Mouse (Mus musculus) adrenal gland, postnatal 10 days (tissue): Measurements from ENCODE around the gene Srrt. TPM values are rescaled to one million over a fixed set of nuclear protein-coding genes. Genes with fewer than 3 reads are reported as not detected.

ENCODE experiments used
- DNase-seq: peaks from one replicate; pipeline ENCODE4 v3.0.0; 2021; ENCODE audit warnings: mixed read lengths
- total RNA-seq, 2 experiments: library from RNA; stranded (reverse); gene quantifications; 2 replicates each; pipeline ENCODE4 v1.2.3; 2021

The Srrt gene
- total RNA-seq, 2 experiments from 2014 or later: 130 to 173 TPM

- peak; percentile 95 for DNase-seq
Observed at GRCm38 (mm10) chr5:137338256-137338655, 30.8 kb upstream of the Srrt start.

- no peak for DNase-seq
Observed at GRCm38 (mm10) chr5:137337190-137337589, 29.7 kb upstream of the Srrt start.

- DNase-seq: no peak
Observed at GRCm38 (mm10) chr5:137335066-137335465, 27.6 kb upstream of the Srrt start.

- DNase-seq: no peak
Observed at GRCm38 (mm10) chr5:137334317-137334716, 26.8 kb upstream of the Srrt start.

DNA sequence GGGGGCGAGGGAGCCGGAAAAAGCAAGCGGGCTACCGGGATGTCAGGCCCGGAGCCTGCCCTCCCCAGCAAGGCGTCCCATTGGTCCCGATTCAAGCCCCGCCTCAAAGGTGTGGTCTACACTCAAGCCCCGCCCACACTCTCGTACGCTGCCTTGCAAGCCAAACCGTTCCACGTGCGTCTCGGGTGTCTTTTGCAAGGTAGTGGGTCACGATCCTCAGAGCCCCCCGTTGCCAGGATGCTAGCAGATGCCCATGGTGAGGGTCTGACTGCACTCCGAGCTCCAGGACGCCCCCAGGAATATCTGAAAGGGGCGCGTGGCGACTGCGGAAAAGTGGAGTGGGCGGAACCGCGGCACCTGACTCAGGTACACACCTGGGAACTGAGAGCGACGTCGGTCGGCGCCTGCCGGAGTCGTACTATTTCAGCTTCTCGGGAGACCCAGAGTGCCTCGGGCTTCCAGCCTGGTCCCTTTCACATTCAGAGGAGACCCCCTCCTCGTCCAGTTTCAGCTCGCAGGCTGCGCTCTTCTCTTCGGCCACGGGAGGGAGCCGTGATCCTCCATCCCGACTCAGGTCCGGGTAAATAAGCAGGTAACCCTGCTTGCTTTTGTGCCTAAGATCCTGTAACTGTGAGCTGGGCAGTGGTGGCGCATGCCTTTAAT lies 26.2 kb upstream of the Srrt start, which contains the start of gene Slc12a9:
Gene Slc12a9 (minus strand): TSS at position 86 of the 663 bp plus-strand sequence.
- peak; percentile 96 for DNase-seq

GRCm38 (mm10) chr5:137332857-137333511 lies 25.5 kb upstream of the Srrt start:
- no peak for DNase-seq

- DNase-seq: no peak
Observed at GRCm38 (mm10) chr5:137330910-137331309, 23.4 kb upstream of the Srrt start.

DNA sequence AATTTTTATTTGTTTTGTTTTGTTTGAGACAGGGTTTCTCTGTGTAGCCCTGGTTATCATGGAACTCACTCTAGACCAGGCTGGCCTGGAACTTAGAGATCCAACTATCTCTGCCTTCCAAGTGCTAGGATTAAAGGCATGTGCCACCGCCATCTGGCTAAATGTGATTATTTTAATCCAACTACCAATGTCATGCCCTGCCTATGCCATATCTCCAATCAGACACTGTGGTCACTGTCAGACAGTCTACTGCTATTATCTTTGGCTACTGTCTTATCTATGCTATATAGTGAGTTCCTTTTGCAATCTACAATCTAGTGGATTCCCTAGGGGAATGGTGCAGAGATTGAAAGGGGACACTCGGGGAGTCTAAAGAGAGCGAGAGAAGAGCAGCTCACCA lies 13.5 kb upstream of the Srrt start:
- no peak for DNase-seq

DNA sequence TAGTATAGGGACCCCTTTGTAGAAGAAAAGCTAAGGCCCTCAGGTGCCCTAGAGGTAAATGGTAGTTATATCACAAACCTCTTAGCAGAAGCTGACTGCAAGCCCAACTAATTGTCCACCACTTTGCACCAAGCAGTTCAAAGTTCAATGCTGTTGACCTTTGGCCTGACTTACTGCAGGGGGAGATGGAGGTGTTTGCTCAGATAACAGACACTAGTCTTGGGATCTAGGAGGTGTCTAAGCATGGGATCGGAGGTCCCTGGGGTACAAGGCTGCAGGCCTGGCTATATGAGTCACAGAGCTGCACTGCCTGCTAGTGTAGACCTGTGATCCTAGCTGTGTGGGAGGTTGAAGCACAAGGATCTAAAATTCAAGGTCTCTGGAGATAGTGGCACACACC lies 11.1 kb upstream of the Srrt start:
- no peak for DNase-seq

- no peak for DNase-seq
Observed at GRCm38 (mm10) chr5:137317361-137317760, 9.9 kb upstream of the Srrt start.

DNA sequence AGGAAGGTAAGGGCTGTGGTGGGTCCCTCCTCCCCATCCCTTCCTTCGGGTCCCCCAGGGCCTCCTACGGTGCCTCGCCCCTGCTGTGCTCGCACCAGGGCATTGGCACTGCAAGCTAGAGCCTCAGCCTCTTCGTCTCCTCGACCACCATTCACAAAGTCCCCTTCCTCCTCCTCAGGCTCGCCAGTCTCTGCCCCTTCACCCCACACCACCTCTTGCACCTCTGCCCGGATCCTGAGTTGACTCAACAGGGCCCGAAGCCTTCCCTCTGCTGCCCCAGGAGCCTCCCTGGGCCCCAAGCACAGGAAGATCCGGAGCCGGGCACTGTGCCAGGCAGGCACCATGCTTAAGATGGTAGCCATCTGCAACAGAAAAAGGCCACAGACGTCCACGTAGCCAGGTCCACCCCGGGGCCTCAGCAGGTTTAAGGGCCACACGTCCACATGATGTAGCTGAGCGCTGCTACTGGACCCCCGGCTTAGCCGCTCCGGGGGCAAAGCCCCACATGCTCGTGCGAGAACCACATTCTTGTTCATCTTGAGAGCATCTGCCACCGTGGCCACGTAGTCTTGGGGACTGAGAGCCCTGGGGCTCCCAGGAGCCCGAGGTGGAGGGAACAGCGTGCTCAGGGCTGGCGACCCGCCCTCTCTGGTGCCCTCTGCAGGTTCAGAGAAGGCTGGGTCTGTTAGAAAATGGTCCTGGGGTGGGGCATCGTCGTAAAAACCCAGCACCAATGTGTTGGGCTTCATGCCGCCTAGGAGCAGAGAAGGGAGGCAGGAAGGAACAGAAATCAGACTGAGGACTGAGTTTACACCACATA lies 7.8 kb upstream of the Srrt start:
- peak; percentile 46 for DNase-seq

- DNase-seq: peak; percentile 93
Observed at GRCm38 (mm10) chr5:137314193-137315083, 7.0 kb upstream of the Srrt start, which contains the start of gene Trip6. Gene Trip6, minus strand, starts transcription at chr5:137314404.

DNA sequence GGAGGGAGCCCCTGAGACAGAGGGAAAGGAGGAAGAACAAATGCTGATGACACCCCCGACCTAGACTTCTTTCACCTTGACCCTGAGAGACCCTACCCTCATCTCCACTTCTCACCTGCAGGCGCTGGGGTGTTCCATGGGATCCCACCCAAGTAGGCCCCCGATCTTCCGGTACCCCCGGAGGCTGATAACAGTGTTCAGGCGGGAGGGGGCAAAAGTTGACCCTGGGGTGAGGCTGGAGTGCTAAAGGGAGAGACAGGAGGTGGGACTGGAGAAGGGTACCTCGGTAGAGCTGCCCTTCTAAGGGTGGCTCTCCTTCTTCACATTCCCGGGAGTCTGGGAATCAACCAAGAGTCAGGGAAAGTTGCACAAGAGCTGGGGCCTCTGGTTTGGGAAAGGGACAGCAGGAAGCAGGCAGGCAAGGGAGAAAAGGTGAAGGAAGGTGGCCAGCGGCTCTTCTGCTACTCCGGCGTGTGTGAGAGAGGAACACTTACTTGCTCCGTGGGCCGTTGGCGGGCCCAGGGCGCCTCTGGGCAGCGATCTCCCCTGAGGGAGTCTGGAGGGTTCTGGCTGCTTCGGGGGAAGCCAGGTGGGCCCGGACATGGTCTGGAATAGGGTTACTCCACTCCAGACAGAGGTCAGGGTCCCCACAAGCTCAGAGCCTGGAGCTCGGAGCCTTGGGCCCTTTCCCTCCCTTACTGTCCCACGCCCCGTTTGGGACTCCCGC lies 6.2 kb upstream of the Srrt start:
- DNase-seq: no peak

DNA sequence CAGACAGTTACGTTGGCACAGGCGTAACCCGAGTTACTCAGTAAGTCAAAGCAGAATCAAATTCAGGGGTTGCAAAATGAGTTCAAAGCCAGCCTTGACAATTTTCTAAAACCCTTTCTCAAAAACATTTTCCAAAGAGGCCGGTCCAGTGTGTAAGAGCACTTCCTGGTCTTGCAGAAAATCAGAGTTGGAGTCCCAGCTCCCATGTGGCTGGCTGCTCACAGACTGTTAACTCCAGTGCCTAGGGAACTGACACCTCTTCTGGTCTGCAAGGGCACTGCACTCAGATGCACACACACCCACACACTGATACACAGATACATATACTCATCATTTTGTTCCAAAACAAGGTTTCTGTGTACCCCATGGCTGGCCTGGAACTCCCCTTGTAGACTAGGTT lies 882 bp upstream of the Srrt start:
- DNase-seq: no peak

DNA sequence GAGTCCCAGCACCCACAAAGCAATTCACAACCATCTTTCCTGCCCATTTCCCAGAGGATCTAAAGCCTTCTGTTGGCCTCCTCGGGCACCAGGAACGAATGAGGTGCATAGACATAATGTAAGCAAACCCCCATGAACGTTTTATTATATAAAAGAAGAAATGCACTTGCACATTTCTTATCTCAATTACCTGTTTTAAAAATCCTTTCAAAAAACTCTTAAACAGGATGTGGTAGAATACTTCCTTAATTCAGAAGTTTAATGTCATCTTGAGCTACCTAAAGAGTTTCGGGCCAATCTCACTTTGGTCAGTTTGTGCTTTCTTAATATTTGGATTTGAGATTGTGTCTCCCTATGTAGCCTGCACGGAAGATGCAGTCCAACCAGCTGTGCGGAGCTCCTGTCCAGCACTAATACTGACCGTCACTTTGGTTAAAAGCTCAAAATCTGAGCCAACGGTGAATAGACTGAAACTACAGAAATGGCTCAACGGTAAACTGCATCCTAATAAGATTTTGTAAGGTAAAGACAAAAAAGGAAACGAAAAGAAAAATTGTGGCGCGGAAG lies 952 bp downstream of the Srrt start:
- no peak for DNase-seq

- no peak for DNase-seq
Observed at GRCm38 (mm10) chr5:137305822-137306221, 1.7 kb downstream of the Srrt start.

- DNase-seq: no peak
Observed at GRCm38 (mm10) chr5:137304816-137305215, 2.7 kb downstream of the Srrt start.

GRCm38 (mm10) chr5:137304165-137304564 lies 3.3 kb downstream of the Srrt start:
- DNase-seq: no peak

GRCm38 (mm10) chr5:137303609-137304008 lies 3.9 kb downstream of the Srrt start:
- no peak for DNase-seq

GRCm38 (mm10) chr5:137301253-137301652 lies 6.2 kb downstream of the Srrt start:
- DNase-seq: peak; percentile 79

GRCm38 (mm10) chr5:137299240-137299639 lies 8.2 kb downstream of the Srrt start:
- no peak for DNase-seq
